Mouse (Mus musculus) c-Kit-positive CD71-positive TER-119-negative erythroid progenitor cells, embryonic 14.5 days (primary cell): Measurements from ENCODE around the gene Cntnap5a.
"Not testable (repeated sequence)": the region's sequence is repeated elsewhere in the genome, so short reads cannot be mapped to it uniquely, and the experiment has no call there.

Experiments used
- DNase-seq: peaks from one replicate; pipeline ENCODE4 v3.0.0-alpha.2; 2013; ENCODE audit warnings: low read depth

Cntnap5a gene

DNA sequence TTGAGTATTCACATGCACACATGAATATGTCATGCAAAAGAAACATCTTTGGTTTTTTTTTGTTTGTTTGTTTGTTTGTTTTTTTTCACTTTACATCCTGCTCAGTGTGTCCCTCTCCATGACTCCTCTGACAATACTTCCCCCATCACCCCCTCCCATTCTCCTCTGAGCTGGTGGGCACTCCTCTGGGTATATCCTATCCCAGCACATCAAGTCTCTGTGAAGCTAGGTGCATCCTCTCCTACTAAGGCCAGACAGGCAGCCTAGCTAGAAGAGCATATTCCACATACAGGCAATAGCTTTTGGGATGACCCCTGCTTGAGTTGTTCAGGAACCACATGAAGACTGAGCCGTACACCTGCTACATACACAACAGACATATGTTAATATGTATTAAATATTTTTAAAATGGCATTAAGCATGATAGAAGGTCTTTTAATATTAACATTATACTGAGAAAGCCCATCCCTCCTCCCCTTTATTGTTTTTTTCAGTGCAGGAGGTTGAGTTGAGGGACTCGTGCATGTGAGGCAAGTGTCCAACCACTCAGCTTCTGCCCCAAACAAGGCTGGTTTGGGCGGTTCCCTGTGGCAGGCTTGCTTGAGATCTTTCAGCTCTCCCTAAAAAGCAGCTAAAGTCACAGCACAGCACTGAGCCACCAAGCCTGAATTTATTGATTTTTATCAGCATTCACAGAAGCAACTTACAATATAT, 422.6 kb downstream of the Cntnap5a start:
- DNase-seq = no peak

DNA sequence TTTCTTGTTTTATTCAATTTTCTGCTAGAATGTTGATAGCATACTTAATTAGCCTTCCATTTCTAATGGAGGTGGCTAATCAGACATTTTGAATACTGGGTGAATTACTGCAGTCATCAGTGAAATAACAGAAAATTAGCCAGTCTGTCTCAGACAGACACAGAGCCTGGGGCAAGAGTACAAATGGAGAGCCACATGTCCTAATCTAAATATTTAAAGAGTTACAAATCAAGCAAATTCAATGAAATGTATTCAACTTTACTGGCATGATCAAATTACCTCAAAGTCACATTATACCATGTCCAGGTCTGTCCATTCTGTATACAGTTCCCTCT, 423.1 kb downstream of the Cntnap5a start:
- DNase-seq = no peak

DNA sequence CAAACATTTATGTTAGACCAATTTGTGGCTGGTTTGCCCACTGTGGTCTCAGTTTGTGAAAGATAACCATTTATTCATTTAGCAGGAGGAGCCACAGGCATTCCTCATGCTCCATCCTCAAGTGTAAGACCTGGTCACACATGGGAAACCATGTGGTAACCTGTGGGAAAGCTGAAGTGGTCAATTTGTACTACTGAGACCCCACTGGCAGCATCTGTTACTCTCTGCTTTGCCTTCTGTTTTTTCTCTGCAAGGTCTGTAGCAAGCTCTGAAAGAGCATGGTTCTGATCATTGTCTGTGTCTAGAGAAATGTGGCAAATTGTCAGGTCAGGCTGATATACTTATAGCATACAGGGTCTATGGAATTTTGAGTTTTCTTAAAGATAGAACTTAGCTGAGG, 423.8 kb downstream of the Cntnap5a start:
- no peak for DNase-seq

DNA sequence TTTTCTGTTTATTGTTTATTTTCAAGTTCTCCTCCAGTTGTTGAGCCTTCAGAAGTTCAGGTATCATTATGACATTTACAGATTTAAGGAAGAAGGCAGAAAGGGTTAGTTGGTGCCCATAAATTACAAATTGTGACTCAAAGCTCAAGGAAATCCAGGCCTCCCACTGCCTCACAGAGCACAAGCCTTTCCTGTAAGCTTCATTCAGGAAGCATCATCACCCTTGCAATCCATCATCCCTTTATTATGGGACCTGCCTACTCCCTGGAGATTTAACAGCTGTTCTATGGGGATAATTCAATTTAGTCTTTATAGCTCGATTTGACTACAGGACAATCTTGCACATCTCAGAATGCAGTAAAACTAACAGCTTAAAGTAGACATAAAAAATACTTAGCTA, 441.2 kb downstream of the Cntnap5a start:
- no peak for DNase-seq

DNA sequence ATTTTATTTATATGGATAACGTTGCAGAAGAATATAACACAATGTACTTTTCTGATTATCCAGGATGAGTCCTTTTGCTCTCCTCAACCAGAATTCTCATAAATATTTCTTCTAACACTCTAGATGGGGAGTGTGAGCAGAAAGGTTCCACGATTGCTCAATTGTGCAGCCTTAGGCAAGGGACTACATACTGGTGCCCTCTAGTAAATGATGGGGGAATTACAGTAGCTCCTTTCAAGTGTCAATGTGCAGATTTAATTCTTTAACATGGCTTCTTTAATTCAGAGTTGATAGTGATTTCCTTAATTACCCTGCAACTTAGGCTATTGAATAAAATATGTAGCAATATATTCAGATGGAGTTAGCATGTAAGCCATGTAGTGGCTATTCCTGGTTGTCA, 442.5 kb downstream of the Cntnap5a start:
- no peak for DNase-seq

DNA sequence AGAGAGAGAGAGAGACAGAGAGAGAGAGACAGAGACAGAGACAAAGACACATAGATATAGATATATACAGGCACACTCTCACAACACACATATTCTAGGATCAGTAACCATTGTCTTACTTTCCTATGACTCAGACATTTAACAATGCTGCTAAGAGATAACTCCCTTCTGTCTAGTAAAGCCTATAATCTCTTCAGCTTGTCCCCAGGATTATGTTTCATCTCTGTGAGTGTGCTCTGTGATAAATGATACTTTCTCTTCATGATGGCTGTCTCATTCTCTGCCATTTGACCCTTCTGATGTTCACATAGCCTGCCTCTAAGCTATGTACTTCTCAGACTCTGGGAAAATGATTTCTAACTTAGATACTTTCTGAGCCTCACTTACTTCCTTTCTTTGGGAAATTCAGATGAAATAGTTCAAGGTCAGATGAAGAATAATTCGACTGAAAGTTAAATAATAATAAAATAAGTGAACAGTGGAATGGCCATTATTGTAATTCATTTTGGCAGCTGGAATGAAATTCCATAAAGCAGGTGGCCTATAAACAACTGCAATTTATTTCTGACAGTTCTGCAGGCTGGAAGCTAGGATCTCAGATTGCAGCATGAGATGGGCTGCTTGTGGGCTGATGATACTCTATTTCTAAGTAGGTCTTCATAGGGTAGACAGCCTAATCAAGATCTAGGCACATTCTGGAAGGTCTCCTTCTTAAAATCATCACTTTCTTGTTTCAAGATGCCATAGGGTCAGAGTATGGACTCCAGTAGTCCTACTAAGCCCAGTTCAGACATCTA, 444.1 kb downstream of the Cntnap5a start:
- no peak for DNase-seq

DNA sequence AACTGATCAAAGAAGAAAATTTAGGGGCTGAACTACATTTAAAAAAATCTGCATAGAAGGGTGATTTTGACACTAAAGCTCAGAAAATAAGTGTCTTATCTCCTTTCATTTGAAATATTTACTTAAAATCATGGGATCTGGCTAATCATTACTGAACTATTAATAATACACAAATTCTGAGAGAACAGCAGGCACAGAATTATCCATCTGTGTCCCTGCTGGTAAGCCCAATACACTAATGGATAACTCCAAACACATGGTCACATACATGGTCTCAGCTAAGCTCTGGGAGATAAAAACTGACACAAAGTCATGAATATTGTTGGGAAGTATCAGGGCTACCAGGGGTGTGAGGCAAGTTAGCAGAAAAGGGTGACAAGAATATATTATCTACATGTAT, 447.9 kb downstream of the Cntnap5a start:
- no peak for DNase-seq

DNA sequence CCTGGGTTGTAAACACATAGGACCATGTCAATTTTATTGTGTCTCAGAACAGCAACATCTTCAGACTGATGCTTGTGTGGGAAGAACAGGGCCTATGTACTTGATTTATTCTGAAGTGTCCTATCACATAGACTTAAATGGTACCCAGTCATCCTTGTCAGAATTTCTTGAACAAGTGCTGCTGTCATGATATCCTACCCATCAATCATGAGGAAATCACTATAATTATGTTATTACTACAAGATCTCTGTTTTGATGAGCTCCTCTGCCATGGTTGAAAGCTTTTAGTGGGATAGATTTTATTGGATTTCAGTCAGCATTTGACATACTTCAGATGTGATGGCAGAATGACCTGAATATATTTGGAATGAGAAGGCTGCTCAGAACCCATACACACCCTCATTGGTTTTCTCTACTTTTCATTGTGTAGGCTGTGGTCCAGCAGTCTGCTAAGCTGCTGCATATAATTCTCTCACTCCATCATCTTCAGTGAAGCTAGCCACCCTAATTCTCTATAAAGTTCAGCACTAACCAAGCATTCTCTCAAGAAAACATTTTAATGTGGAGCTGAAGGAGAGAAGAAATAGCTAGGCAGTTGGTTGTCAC, 465.3 kb downstream of the Cntnap5a start:
- DNase-seq = no peak

DNA sequence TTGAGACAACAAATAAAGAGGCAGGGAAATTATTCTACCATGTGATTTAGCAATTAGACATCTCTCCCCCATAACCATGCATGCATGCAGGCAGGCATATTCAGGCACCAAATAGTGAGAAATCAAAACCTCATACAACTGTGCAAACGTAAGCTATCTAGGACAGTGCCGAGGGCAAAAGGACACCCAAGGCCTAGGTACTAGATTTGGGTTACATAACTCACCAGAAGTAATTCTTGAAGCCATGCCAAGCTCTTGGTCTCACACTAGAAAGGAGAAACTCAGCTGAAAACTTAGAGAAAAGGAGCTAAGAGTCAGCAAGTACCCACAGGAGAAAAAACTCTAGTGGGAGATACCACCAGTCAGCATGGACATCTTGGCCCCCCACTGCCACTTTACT, 499.9 kb downstream of the Cntnap5a start:
- no peak for DNase-seq

DNA sequence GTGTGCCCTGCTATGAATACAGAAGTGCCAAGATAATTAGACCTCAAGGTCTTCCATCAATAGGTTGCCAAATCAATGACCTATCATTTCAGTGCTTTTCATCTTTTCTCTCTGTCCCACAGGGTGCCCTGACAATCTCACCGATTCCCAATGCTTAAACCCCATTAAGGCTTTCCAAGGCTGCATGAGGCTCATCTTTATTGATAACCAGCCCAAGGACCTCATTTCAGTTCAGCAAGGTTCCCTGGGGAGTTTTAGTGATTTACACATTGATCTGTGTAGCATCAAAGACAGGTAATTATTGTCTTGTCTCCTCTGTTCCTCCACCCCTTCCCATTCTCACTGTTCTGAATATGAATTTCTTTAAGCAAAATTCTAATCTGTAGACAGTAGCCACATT, 503.6 kb downstream of the Cntnap5a start:
- DNase-seq = not testable (repeated sequence)

DNA sequence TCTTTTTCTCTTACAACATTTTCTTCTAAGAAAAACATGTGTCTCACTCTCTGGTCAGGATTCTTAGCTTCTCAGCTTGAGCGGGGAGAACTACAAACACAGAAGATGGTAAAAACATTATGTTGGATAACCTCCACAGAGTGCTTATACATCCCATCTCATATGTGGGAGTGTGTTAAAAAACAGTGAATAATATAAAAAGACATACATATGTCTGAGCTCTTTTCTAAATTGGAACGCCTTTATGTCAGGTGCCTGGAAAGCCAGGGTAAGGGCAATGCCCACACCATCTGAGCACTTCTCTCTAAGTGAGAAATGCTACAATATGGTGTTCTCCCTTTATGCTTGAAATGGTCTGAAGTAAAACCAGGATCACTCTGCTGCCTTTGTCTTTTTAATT, 507.7 kb downstream of the Cntnap5a start:
- no peak for DNase-seq

DNA sequence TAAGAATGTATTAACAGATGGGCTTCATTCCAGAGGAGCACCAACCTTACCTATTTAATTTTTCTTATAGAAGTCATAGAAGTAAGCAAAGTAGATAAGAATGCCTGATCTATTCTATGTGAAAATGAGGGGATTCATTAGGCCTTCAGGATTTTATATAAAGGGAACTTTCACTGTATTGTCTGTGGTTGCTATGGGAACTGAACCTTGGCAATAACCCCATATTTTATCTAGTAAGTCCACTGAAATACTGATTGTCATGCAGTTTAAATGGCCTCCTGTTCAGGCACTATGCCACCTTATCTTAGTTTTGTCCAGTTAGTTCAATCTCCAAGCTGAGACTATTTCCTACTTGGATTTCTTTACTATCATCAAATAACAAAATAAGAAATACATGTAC, 532.3 kb downstream of the Cntnap5a start:
- no peak for DNase-seq

DNA sequence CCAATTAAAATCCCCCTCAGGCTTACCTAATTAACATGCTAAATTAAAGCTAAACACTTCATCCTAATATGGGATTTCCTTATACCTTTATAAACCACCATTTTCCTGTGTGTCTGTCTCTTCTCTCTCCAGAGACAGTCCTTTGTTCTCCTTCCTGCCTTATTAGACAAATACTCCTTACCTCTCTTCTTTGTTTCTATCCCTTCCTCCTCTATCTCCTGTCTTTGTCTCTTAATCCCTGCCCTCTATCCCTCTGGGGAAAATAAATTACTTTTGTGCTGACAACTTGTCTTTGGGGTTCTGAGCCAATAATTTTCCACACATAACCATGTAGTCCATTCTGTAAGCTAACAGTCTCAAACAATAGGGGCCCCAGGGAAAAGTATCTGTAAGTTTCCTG, 556.0 kb downstream of the Cntnap5a start:
- no peak for DNase-seq

DNA sequence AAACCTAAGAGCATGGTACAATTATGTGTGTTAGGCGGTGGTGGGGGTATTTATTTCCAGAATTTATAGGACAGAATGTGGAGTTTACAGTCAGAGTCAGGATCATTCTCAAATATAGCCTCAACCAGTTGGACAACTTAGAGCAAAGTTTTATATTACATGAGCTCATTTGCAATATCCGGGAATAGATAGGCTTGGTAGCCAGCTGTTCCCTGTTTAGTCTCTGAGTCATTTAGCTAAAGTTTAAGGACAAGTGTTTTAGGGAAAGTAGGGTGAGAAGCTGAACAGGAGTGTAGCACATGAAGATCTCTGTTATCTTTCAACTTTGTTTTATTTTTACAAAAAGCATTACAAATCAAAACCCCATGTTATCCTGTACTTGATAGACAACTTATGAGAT, 559.3 kb downstream of the Cntnap5a start:
- no peak for DNase-seq

DNA sequence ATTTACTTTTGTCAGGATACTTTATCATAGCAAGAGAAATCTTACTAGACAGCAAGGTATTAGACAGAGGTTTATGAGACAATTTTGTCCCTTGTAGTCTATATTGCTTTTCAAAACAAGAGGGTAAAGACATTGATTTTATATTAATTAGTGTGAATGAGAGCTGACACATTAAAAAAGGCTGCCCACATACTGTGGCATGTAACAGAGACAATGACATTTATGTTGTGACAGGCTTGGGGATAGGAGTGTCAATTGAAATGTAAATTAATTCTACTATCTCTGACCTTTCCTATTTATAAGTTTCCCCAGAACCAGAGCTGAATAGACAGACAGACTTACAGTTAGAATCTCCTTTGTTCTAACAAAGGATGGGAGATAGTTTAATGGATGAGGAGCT, 596.6 kb downstream of the Cntnap5a start:
- no peak for DNase-seq

DNA sequence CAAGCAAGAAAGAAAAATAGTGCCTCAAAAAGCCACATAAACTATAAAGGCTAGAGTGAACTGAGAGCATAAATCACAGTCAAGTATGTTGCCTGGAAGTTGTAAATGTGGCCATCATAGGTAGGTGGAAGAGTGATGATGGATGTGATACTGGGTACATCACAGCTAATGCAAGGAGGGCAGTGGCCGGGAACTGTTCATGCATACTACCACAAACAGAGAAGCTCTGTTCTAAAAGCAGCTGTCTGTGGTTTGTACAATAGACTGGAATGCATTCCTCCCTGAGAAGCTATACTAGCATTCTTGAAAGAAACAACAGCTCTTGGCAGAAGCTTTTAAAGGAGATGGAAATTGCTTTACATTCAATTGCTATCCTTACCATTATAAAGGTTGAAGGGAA, 599.4 kb downstream of the Cntnap5a start:
- DNase-seq = no peak

DNA sequence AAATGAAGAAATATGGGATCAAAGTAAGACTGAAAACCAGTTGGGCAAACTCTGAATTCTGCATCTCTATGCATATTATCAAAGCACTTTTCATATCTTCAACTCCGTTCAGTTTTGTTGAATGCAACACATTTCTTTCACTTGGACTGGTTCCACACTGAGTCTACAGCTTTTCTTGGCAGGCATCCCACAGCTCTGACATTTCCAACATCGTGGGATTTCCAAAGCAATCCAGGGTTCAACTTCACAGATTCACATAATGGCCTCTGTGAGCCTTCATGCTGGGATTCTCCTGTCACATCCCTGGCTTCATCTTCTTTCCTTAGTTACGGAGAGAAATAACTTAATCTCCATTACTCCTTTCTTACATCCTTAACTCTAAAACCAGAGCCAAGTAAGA, 622.0 kb downstream of the Cntnap5a start:
- DNase-seq = no peak

DNA sequence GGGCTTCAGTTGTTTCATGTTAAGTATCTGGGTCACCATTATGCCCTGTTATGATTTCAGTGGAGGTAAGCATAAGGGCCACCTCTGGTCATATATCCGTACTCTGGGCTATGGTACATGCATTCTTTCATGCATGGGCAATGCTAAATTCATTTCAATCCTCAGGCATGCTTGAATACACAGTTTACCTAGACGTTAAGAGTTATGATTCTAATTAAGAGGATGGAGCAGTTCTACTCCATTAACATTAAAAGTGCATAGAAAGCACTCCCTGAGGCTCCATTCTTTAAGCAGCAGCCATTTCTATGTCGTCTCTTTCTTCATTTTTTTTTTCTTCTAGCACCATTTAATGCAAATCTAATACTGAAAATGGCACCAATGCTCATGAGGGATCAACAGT, 627.0 kb downstream of the Cntnap5a start:
- DNase-seq = no peak

DNA sequence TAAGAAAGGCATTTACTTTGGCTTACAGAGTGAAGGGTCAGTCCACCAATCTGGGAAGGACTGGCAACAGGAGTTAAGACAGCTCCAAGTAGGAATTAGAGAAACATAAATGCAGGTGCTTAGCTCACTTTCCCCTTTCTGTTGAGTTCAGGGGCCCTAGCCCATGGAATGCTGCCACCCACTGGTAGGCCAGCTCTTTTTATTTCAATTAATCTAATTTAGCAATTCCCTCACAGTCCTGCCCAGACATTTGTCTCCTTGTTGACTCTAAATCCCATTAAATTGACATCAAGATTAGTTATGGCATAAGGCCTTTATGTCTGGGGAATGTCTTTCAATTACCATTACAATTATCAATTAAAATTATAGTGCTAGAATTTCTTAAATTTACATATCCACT, 628.7 kb downstream of the Cntnap5a start:
- DNase-seq = no peak

DNA sequence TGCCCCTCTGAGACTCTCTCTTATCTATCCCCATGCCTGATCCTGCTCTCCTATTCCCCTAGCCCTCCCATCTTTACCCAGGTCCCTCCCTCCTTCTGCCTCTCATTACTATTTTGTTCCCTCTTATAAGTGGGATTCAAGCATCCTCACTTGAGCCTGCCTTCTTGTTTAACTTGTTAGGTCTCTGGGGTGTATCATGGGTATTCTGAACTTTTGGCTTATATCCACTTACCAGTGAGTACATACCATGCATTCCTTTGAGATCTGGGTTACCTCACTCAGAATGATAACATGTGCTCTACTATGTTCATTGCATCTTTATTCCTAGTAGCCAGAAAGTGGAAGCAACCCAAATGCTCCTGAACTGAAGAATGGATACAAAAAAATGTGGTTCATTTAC, 639.9 kb downstream of the Cntnap5a start:
- no peak for DNase-seq

DNA sequence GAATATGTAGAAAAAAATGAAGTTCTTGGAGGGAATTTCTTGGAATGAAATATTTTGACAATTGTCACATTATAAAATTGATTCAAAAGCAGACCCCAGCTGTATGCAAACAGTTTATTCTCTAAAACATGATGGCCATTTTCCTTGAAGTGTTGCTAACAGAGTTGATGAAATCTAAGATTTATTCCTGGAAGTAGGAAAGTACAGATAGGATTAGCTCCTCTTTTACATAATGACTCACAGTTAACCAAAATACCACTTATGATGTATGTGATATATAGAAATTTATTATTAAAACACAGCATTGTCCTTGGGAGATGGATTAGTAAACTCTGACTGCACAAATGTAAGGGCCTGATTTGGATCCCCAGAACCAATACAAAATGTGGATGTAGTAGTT, 669.1 kb downstream of the Cntnap5a start:
- no peak for DNase-seq

DNA sequence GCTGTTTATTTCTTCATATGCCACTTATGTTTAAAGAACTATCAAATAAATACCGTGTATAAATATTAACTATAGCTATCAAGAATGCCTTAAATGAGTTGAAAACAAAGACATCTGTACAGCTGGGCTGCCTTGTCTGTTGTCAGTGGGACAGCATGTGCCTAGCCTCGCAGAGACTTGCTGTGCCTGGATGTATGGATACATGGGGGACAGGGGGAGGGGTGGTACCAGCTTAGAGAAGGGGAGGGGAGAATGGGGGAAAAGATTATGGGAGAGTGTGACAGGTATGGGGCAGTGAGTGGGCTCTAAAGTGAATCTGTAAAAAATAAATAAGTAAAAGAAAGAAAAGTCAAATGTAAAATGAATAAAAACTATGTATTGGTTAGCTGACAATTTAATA, 681.0 kb downstream of the Cntnap5a start:
- no peak for DNase-seq

DNA sequence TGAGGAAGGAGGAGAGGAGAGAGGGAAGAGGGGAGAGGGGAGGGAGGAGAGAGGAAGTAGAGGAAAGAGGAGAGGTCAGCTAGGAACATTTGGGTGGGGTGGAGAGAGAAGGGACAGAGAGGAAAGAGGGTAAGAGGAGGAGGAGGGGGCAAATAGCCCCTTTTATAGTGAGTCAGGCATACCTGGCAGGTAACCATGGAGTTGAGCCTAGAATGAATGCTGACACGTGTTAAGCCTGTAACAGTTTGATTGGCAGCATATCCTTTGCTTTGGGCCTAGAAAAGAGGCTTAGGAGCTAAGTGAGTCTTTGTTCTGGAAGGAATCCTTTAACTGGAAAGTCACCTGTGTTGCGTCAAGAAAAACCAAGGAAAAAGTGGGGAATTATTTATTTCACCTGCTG, 681.6 kb downstream of the Cntnap5a start:
- DNase-seq = no peak

DNA sequence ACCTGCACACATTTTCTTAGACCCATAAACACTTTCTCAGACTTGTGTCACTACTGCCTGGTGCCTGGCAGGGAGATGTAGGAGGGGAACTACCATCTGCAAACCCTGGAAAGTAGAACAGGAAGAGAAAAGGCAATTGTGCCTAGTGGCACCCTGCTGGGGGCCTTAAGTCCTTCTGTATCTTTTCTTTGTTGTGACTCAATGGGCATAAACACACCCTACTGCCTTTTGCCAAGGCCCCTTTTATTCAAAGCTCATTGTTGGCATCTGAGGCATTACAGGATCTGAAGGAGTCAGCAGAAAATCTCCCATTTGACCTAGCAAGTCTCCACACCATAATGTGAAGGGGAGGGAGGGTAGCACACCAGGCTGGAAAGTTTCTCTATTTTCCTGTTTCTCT, 682.2 kb downstream of the Cntnap5a start:
- DNase-seq = no peak
